Mouse (Mus musculus) heart, adult 2 months (tissue): ENCODE data around the gene Slc50a1. TPM values are rescaled to one million over a fixed set of nuclear protein-coding genes. Genes with fewer than 3 reads are reported as not detected.
A peak's percentile ranks its signal among the peaks of the same experiment; 100 is the strongest.

Experiments used
- DNase-seq, 2 experiments: peaks; one replicate each; pipeline ENCODE4 v3.0.0; 2021
- H3K27ac ChIP-seq: fragments of 200-600 bp; 2 replicates; pipeline ENCODE4 v1.8.1; 2022
- H3K27me3 ChIP-seq: fragments of 200-500 bp; 2 replicates; pipeline ENCODE4 v1.6.1; 2012; ENCODE audit warnings: mild to moderate bottlenecking, low read length, inconsistent platforms, mixed read lengths; ENCODE audit not compliant: control insufficient read depth, insufficient read depth
- H3K36me3 ChIP-seq: fragments of 200-500 bp; 2 replicates; pipeline ENCODE4 v1.6.1; 2012; ENCODE audit warnings: low read length, inconsistent platforms; ENCODE audit not compliant: control insufficient read depth, insufficient read depth
- H3K4me1 ChIP-seq: fragments of 200-500 bp; 2 replicates; pipeline ENCODE4 v1.6.1; 2011; ENCODE audit warnings: low read length; ENCODE audit not compliant: control insufficient read depth, insufficient read depth
- H3K4me3 ChIP-seq: fragments of 200-600 bp; 2 replicates; pipeline ENCODE4 v1.8.1; 2022
- H3K79me2 ChIP-seq: fragments of 200-500 bp; replicated peaks from 2 replicates; pipeline ENCODE4 v1.6.1; 2012; ENCODE audit warnings: mild to moderate bottlenecking, inconsistent platforms, low read length, moderate library complexity, mixed read lengths; ENCODE audit not compliant: control insufficient read depth, insufficient read depth
- H3K9ac ChIP-seq: fragments of 200-500 bp; 2 replicates; pipeline ENCODE4 v1.6.1; 2012; ENCODE audit warnings: low read depth, mild to moderate bottlenecking, control low read depth, inconsistent platforms, low read length, mixed read lengths
- CTCF ChIP-seq: fragments of 200-600 bp; IDR thresholded peaks from 2 replicates; pipeline ENCODE4 v1.8.1; 2022; ENCODE audit warnings: antibody characterized with exemption, mild to moderate bottlenecking, moderate library complexity
- EP300 ChIP-seq: fragments of 200-500 bp; IDR thresholded peaks from 2 replicates; pipeline ENCODE4 v1.6.1; 2011; ENCODE audit warnings: low read depth, low read length, control low read depth; ENCODE audit not compliant: insufficient read depth
- POLR2A ChIP-seq: fragments of 200-500 bp; IDR thresholded peaks from 2 replicates; pipeline ENCODE4 v1.6.1; 2011; ENCODE audit warnings: mild to moderate bottlenecking, low read depth, low read length, control low read depth; ENCODE audit not compliant: insufficient read depth
- WGBS: fragments of 180-500 bp; shearing (Covaris S2); methylation state at CpG from one replicate; pipeline ENCODE4 v1.1.7; 2018; 5-methylcytosine and 5-hydroxymethylcytosine counted together
- intact Hi-C: fragments of 180-260 bp; cut with DNase I; formaldehyde crosslinking; loops from one replicate; pipeline ENCODE4 v1.15.1; 2025
- polyA plus RNA-seq: library from polyadenylated mRNA; depleted of rRNA; stranded (reverse); fragments of >200 nt; gene quantifications from 2 replicates; pipeline ENCODE4 v1.2.3, GENCODE M21; 2012
- total RNA-seq, 2 experiments: library from RNA; stranded (reverse); gene quantifications; 2 replicates each; pipeline ENCODE4 v1.2.3; 2021

The Slc50a1 gene
- total and polyA plus RNA-seq, 3 experiments: 17.3 to 105 (median 23.3) TPM

- H3K27ac ChIP-seq: no peak overlapping the region
- 2% methylated on average over 9 of the region's 9 CpGs for WGBS
- H3K79me2 ChIP-seq: no peaks in the 10 kb centered on the region
- TF ChIP-seq CTCF (peak; percentile 88), POLR2A (no peak), EP300 (peak; percentile 82; the same call in 1 of the 2 replicates)
- no peak overlapping the region for H3K9ac ChIP-seq
- H3K4me3 ChIP-seq: no peak overlapping the region
- intact Hi-C loops: loop anchor here (1.0 kb wide), 1 partner anchor 58 kb away; no protein-coding TSS in a partner anchor
- no peaks in the 10 kb centered on the region for H3K36me3 ChIP-seq
- peak; percentile 65 to 69 for DNase-seq
- no peaks in the 10 kb centered on the region for H3K27me3 ChIP-seq
- no peaks in the 10 kb centered on the region for H3K4me1 ChIP-seq
Measured at GRCm38 (mm10) chr3:89308089-89308488, 37.7 kb upstream of the Slc50a1 start.

DNA sequence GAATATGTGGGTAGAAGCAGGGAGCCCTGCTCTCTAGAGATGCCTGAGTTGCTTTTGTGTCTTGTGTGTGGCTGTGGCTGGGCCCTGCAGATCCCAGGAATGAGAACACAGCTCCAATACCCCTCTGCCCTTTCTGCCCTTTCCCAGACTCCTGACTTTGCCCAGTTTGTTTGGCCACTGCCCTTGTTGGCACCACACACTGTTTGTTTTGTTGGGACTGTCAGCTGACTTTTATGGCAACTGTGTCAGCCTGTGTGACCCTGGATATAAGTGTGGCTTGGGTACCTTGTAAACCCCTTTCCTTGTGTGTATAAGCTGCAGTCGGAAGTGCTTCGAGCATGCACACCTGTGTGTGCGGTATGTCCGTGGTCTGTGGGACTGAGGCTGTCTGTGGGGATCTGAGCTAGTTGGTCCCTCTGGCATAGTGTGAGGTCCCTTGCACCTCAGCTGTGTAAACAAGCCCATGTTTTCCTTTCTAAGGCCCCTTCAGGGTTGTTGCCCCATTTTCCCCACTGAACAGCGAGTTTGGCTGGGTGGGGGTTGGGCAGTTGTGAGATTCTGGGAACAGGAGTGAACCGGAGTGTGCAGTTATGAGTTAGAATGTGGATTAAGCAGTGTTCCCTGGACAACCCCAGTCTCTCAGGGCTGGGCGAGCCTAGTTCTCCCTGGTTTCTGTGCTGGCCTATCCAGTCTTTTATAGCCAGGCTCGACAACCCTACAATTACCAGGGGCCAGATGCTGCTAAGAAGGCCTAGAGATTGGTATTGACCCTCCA lies 35.4 kb upstream of the Slc50a1 start:
- 84% methylated on average over 8 of the region's 8 CpGs for WGBS
- TF ChIP-seq EP300 (no peak), POLR2A (no peak), CTCF (no peak)

GRCm38 (mm10) chr3:89305105-89305504 lies 34.7 kb upstream of the Slc50a1 start:
- no peak for TF ChIP-seq POLR2A
- no peak for TF ChIP-seq EP300
- no peak for TF ChIP-seq CTCF
- Histone ChIP-seq H3K27me3 (no peaks in the 10 kb centered on the region), H3K27ac (no peak overlapping the region), H3K4me1 (no peaks in the 10 kb centered on the region; the same call in 1 of the 2 replicates), H3K79me2 (no peaks in the 10 kb centered on the region), H3K4me3 (no peak overlapping the region), H3K36me3 (no peaks in the 10 kb centered on the region), H3K9ac (no peak overlapping the region)
- 74% methylated on average over 4 of the region's 4 CpGs for WGBS
- no peak for DNase-seq
- intact Hi-C loops: no loop called here

More for the DNA sequence above, 35.4 kb upstream of the Slc50a1 start:
- Histone ChIP-seq H3K4me3 (no peak overlapping the region), H3K27me3 (no peaks in the 10 kb centered on the region), H3K9ac (no peak overlapping the region), H3K27ac (no peak overlapping the region), H3K36me3 (no peaks in the 10 kb centered on the region), H3K4me1 (no peaks in the 10 kb centered on the region), H3K79me2 (no peaks in the 10 kb centered on the region)
- no peak for DNase-seq
- intact Hi-C loops: no loop called here

DNA sequence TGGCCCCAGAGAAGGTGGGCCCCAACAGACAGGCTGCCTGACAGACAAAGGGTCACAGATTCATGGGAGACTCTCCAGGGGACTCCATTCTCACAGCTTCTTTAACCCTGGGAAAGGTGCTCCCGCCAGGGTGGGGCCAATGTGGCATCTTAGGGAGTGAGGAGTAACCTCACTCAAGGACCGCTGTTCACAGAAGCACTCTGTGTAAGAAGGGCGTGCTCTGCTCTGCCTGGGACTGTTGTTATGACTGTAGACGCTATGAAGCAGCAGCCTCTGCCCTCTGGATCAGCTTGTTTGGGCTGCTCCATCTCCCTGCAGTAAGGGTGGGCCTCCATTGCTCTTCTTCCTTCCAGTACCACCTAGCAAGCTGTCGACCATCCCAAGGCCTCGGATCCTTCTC lies 34.1 kb upstream of the Slc50a1 start:
- Histone ChIP-seq H3K79me2 (no peaks in the 10 kb centered on the region), H3K4me3 (no peak overlapping the region), H3K4me1 (no peaks in the 10 kb centered on the region; the same call in 1 of the 2 replicates), H3K27me3 (no peaks in the 10 kb centered on the region), H3K27ac (no peak overlapping the region), H3K36me3 (no peaks in the 10 kb centered on the region), H3K9ac (no peak overlapping the region)
- intact Hi-C loops: no loop called here
- TF ChIP-seq POLR2A (no peak), EP300 (no peak), CTCF (no peak)
- DNase-seq: no peak
- WGBS: 74% methylated on average over 6 of the region's 6 CpGs

- DNase-seq: no peak
- no peak overlapping the region for H3K4me3 ChIP-seq
- no peaks in the 10 kb centered on the region; the same call in 1 of the 2 replicates for H3K4me1 ChIP-seq
- no peak overlapping the region for H3K27ac ChIP-seq
- no peaks in the 10 kb centered on the region for H3K36me3 ChIP-seq
- no peak for TF ChIP-seq POLR2A
- TF ChIP-seq CTCF: peak; percentile 52
- WGBS: 77% methylated on average over 2 of the region's 2 CpGs
- H3K79me2 ChIP-seq: no peaks in the 10 kb centered on the region
- H3K9ac ChIP-seq: no peak overlapping the region
- intact Hi-C loops: no loop called here
- no peaks in the 10 kb centered on the region for H3K27me3 ChIP-seq
Measured at GRCm38 (mm10) chr3:89300514-89300913, 30.1 kb upstream of the Slc50a1 start.

- no peak for DNase-seq
- TF ChIP-seq CTCF (no peak), POLR2A (no peak), EP300 (no peak)
- Histone ChIP-seq H3K27ac (no peak overlapping the region), H3K79me2 (no peaks in the 10 kb centered on the region), H3K4me1 (no peaks in the 10 kb centered on the region; the same call in 1 of the 2 replicates), H3K9ac (no peak overlapping the region), H3K27me3 (no peaks in the 10 kb centered on the region), H3K36me3 (no peaks in the 10 kb centered on the region), H3K4me3 (no peak overlapping the region)
- intact Hi-C loops: no loop called here
- 53% methylated on average over 1 of the region's 1 CpGs for WGBS
Measured at GRCm38 (mm10) chr3:89300071-89300470, 29.7 kb upstream of the Slc50a1 start.
